In genomic region chr3:90451396-90452095, GRCm38 (mm10) we compare ENCODE assay signal across 10 mouse cellular contexts. TPM values are rescaled to one million over a fixed set of nuclear protein-coding genes. Genes with fewer than 3 reads are reported as not detected.
A peak's percentile ranks its signal among the peaks of the same experiment; 100 is the strongest.
DNase-seq lines count a peak whose midpoint lies in the region; ATAC-seq lines count a peak whose summit lies in the region.
"Had no signal": no experiment of that assay in that cellular context is flagged by ENCODE, and none has a peak within 500 bp of the region (broad histone marks: within the 10 kb centered on the region; RNA-seq: fewer than 3 reads in every experiment).

No protein-coding gene starts in this region.

- no peak for ATAC-seq in heart, embryonic 16.5 days (replicated peaks; ENCODE audit: extremely low read depth, insufficient read depth, low FRiP score)
- ATAC-seq in neural tube, embryonic 13.5 days (ENCODE audit: low read depth) = no peak
- ATAC-seq in embryonic facial prominence, embryonic 15.5 days (ENCODE audit: insufficient number of reproducible peaks, low FRiP score, low TSS enrichment, low read depth) = no peak
- no peak for ATAC-seq in neural tube, embryonic 15.5 days (ENCODE audit: low FRiP score)

- DNase-seq in heart, adult 18-20 months = no peak
- no peak for DNase-seq in neural tube, embryonic 10.5 days (ENCODE audit: extremely low spot score, low spot score)
- DNase-seq in spleen, postnatal 36 days (ENCODE audit: low spot score in 2 of 2) = no peak
- no peak for DNase-seq in thymus, postnatal 10 days (ENCODE audit: low spot score in 2 of 2)
- DNase-seq: kidney, adult 18-20 months had no signal

- peak overlapping the region; percentile 37 for H3K4me3 ChIP-seq in heart, embryonic 16.5 days (ENCODE audit: low read length)
- H3K4me3 ChIP-seq in neural tube, embryonic 13.5 days = no peak overlapping the region
- peak overlapping the region; percentile 11; the same call in 1 of the 2 replicates for H3K4me3 ChIP-seq in embryonic facial prominence, embryonic 15.5 days (replicated peaks)
- H3K4me3 ChIP-seq in neural tube, embryonic 15.5 days (replicated peaks) = no peak overlapping the region
- H3K4me3 ChIP-seq: embryonic facial prominence, embryonic 12.5 days had no signal

- no peaks in the 10 kb centered on the region for H3K36me3 ChIP-seq in heart, embryonic 16.5 days (ENCODE audit: control insufficient read depth, insufficient read depth)
- H3K36me3 ChIP-seq in neural tube, embryonic 13.5 days = no peaks in the 10 kb centered on the region
- no peaks in the 10 kb centered on the region for H3K36me3 ChIP-seq in embryonic facial prominence, embryonic 15.5 days
- no peaks in the 10 kb centered on the region for H3K36me3 ChIP-seq in neural tube, embryonic 15.5 days
- H3K36me3 ChIP-seq: embryonic facial prominence, embryonic 12.5 days had no signal

- no peaks in the 10 kb centered on the region for H3K9me3 ChIP-seq in heart, embryonic 16.5 days (replicated peaks; ENCODE audit: control insufficient read depth, low read length)
- no peaks in the 10 kb centered on the region for H3K9me3 ChIP-seq in neural tube, embryonic 13.5 days
- no peaks in the 10 kb centered on the region for H3K9me3 ChIP-seq in embryonic facial prominence, embryonic 15.5 days (replicated peaks)
- no peaks in the 10 kb centered on the region for H3K9me3 ChIP-seq in neural tube, embryonic 15.5 days (replicated peaks)
- H3K9me3 ChIP-seq: embryonic facial prominence, embryonic 12.5 days had no signal

- peak overlapping the region; percentile 5; the same call in 1 of the 2 replicates for H3K9ac ChIP-seq in heart, embryonic 16.5 days (ENCODE audit: low read length)
- H3K9ac ChIP-seq in neural tube, embryonic 13.5 days = no peak overlapping the region
- no peak overlapping the region for H3K9ac ChIP-seq in embryonic facial prominence, embryonic 15.5 days
- no peak overlapping the region for H3K9ac ChIP-seq in neural tube, embryonic 15.5 days (replicated peaks)
- H3K9ac ChIP-seq: embryonic facial prominence, embryonic 12.5 days had no signal

- H3K4me2 ChIP-seq in heart, embryonic 16.5 days (ENCODE audit: low read depth, low read length) = peak overlapping the region; percentile 58
- H3K4me2 ChIP-seq in neural tube, embryonic 13.5 days = peak overlapping the region; percentile 21
- H3K4me2 ChIP-seq in embryonic facial prominence, embryonic 15.5 days (replicated peaks) = peak overlapping the region; percentile 24
- H3K4me2 ChIP-seq in neural tube, embryonic 15.5 days = 0 out of 2 replicates have a peak overlapping the region, but pooled peaks have one; percentile 21
- H3K4me2 ChIP-seq: embryonic facial prominence, embryonic 12.5 days had no signal

- H3K4me1 ChIP-seq in heart, embryonic 16.5 days (ENCODE audit: control insufficient read depth, insufficient read depth, low read length) = peaks cover 8% of the 10 kb centered on the region
- peaks cover 8% of the 10 kb centered on the region for H3K4me1 ChIP-seq in neural tube, embryonic 13.5 days (replicated peaks)
- peaks cover 7% of the 10 kb centered on the region; the same call in 1 of the 2 replicates for H3K4me1 ChIP-seq in embryonic facial prominence, embryonic 15.5 days
- peaks cover 8% of the 10 kb centered on the region for H3K4me1 ChIP-seq in neural tube, embryonic 15.5 days

- 48% methylated on average over 10 of the region's 10 CpGs for WGBS in heart, embryonic 16.5 days
- WGBS in neural tube, embryonic 13.5 days = 65% methylated on average over 10 of the region's 10 CpGs
- 38% methylated on average over 10 of the region's 10 CpGs for WGBS in embryonic facial prominence, embryonic 15.5 days
- WGBS in neural tube, embryonic 15.5 days = 73% methylated on average over 10 of the region's 10 CpGs

- H3K27me3 ChIP-seq in heart, embryonic 16.5 days (ENCODE audit: control insufficient read depth, insufficient read depth, low read length) = no peaks in the 10 kb centered on the region; the same call in 1 of the 2 replicates
- no peaks in the 10 kb centered on the region for H3K27me3 ChIP-seq in neural tube, embryonic 13.5 days
- H3K27me3 ChIP-seq in embryonic facial prominence, embryonic 15.5 days = no peaks in the 10 kb centered on the region
- no peaks in the 10 kb centered on the region; the same call in 1 of the 2 replicates for H3K27me3 ChIP-seq in neural tube, embryonic 15.5 days (replicated peaks)
- H3K27me3 ChIP-seq: embryonic facial prominence, embryonic 12.5 days had no signal

- H3K27ac ChIP-seq in heart, embryonic 16.5 days (ENCODE audit: low read length) = peak overlapping the region; percentile 48
- H3K27ac ChIP-seq in neural tube, embryonic 13.5 days (replicated peaks) = no peak overlapping the region; the same call in 1 of the 2 replicates
- no peak overlapping the region for H3K27ac ChIP-seq in embryonic facial prominence, embryonic 15.5 days (replicated peaks)
- H3K27ac ChIP-seq in neural tube, embryonic 15.5 days (replicated peaks) = no peak overlapping the region
- H3K27ac ChIP-seq: embryonic facial prominence, embryonic 12.5 days had no signal

RNA-seq across cellular contexts. Expression of gene Npr1, which starts 14.1 kb away (rescaled TPM):
- polyA plus RNA-seq in heart, embryonic 16.5 days (2015; fragmentation: Nextera tagmentation; extraction: Ambion mirVana) = 11.3 and 13.0 TPM in 2 replicates
- total RNA-seq in heart, adult 18-20 months (2021) = 10 to 100 TPM; 16.2 to 16.8 TPM
- 3.7 and 3.9 TPM in 2 replicates for polyA plus RNA-seq in neural tube, embryonic 13.5 days (2015; fragmentation: Nextera tagmentation; extraction: Ambion mirVana)
- polyA plus RNA-seq in embryonic facial prominence, embryonic 15.5 days (2015; fragmentation: Nextera tagmentation; extraction: Ambion mirVana) = 5.9 and 6.2 TPM in 2 replicates
- 3.1 and 4.4 TPM in 2 replicates for polyA plus RNA-seq in neural tube, embryonic 15.5 days (2015; fragmentation: Nextera tagmentation; extraction: Ambion mirVana)

RNA-seq across cellular contexts. Expression of gene Ints3, which starts 18.1 kb away (rescaled TPM):
- 18.4 and 19.8 TPM in 2 replicates for polyA plus RNA-seq in heart, embryonic 16.5 days (2015; fragmentation: Nextera tagmentation; extraction: Ambion mirVana)
- total RNA-seq in heart, adult 18-20 months (2021) = 10 to 100 TPM; 24.6 TPM
- polyA plus RNA-seq in neural tube, embryonic 13.5 days (2015; fragmentation: Nextera tagmentation; extraction: Ambion mirVana) = 29.3 and 30.8 TPM in 2 replicates
- 27.6 and 28.5 TPM in 2 replicates for polyA plus RNA-seq in embryonic facial prominence, embryonic 15.5 days (2015; fragmentation: Nextera tagmentation; extraction: Ambion mirVana)
- polyA plus RNA-seq in neural tube, embryonic 15.5 days (2015; fragmentation: Nextera tagmentation; extraction: Ambion mirVana) = 29.8 and 31.5 TPM in 2 replicates

RNA-seq across cellular contexts. Expression of gene Ilf2, which starts 24.4 kb away (rescaled TPM):
- 103 and 104 TPM in 2 replicates for polyA plus RNA-seq in heart, embryonic 16.5 days (2015; fragmentation: Nextera tagmentation; extraction: Ambion mirVana)
- 10 to 100 TPM; 29.3 to 30.1 TPM for total RNA-seq in heart, adult 18-20 months (2021)
- polyA plus RNA-seq in neural tube, embryonic 13.5 days (2015; fragmentation: Nextera tagmentation; extraction: Ambion mirVana) = 280 and 290 TPM in 2 replicates
- polyA plus RNA-seq in embryonic facial prominence, embryonic 15.5 days (2015; fragmentation: Nextera tagmentation; extraction: Ambion mirVana) = 182 and 183 TPM in 2 replicates
- 218 and 229 TPM in 2 replicates for polyA plus RNA-seq in neural tube, embryonic 15.5 days (2015; fragmentation: Nextera tagmentation; extraction: Ambion mirVana)

RNA-seq across cellular contexts. Expression of gene Snapin, which starts 39.3 kb away (rescaled TPM):
- polyA plus RNA-seq in heart, embryonic 16.5 days (2015; fragmentation: Nextera tagmentation; extraction: Ambion mirVana) = 76.1 and 88.9 TPM in 2 replicates
- total RNA-seq in heart, adult 18-20 months (2021) = 10 to 100 TPM; 62.0 to 70.7 TPM
- polyA plus RNA-seq in neural tube, embryonic 13.5 days (2015; fragmentation: Nextera tagmentation; extraction: Ambion mirVana) = 98.2 and 103 TPM in 2 replicates
- 95.4 and 104 TPM in 2 replicates for polyA plus RNA-seq in embryonic facial prominence, embryonic 15.5 days (2015; fragmentation: Nextera tagmentation; extraction: Ambion mirVana)
- polyA plus RNA-seq in neural tube, embryonic 15.5 days (2015; fragmentation: Nextera tagmentation; extraction: Ambion mirVana) = 97.8 and 98.7 TPM in 2 replicates

RNA-seq across cellular contexts. Expression of gene Chtop, which starts 57.8 kb away (rescaled TPM):
- 95.6 and 98.2 TPM in 2 replicates for polyA plus RNA-seq in heart, embryonic 16.5 days (2015; fragmentation: Nextera tagmentation; extraction: Ambion mirVana)
- total RNA-seq in heart, adult 18-20 months (2021) = 10 to 100 TPM; 90.0 to 96.6 TPM
- 183 and 200 TPM in 2 replicates for polyA plus RNA-seq in neural tube, embryonic 13.5 days (2015; fragmentation: Nextera tagmentation; extraction: Ambion mirVana)
- polyA plus RNA-seq in embryonic facial prominence, embryonic 15.5 days (2015; fragmentation: Nextera tagmentation; extraction: Ambion mirVana) = 155 and 159 TPM in 2 replicates
- 169 TPM in 2 replicates for polyA plus RNA-seq in neural tube, embryonic 15.5 days (2015; fragmentation: Nextera tagmentation; extraction: Ambion mirVana)

Comparison
In these comparisons a context has a peak if more than half of its experiments do, and no peak if none do; other contexts are left out.
1. H3K4me3 ChIP-seq: peak in heart, embryonic 16.5 days (single experiment) and embryonic facial prominence, embryonic 15.5 days (single experiment); none in neural tube, embryonic 13.5 days (single experiment) and neural tube, embryonic 15.5 days (single experiment).
2. Peak in every context shown above with its lines, with median percentiles within 50 percentile points of each other: H3K4me2 ChIP-seq.